Mouse (Mus musculus) embryonic fibroblast, embryonic 13.5 days (primary cell): Measurements from ENCODE around the gene Srpr.

Experiments
- CTCF ChIP-seq: IDR thresholded peaks from 2 replicates; pipeline ENCODE4 v1.5.1; 2011; ENCODE audit warnings: mild to moderate bottlenecking, control low read depth, low read length, moderate library complexity, borderline replicate concordance; ENCODE audit not compliant: insufficient read depth
- POLR2A ChIP-seq: IDR thresholded peaks from 2 replicates; pipeline ENCODE4 v1.6.1; 2011; ENCODE audit warnings: low read depth, mild to moderate bottlenecking, control low read depth, low read length, moderate library complexity

GRCm38 (mm10) chr9:35204421-35204820, 4.4 kb downstream of the Srpr start:
- TF ChIP-seq CTCF, result no peak
- no peak for TF ChIP-seq POLR2A
